Mouse (Mus musculus) kidney, embryonic 16.5 days (tissue): ENCODE measurements around the gene Ahcy. TPM values are rescaled to one million over a fixed set of nuclear protein-coding genes. Genes with fewer than 3 reads are reported as not detected.
"Not testable (repeated sequence)": the region's sequence is repeated elsewhere in the genome, so short reads cannot be mapped to it uniquely, and the experiment has no call there.

Experiments
- ATAC-seq: fragments of 200-750 bp; cut with Nextera tagmentation; 2 replicates; pipeline ENCODE4 v1.8.0; 2017; ENCODE audit warnings: moderate TSS enrichment; ENCODE audit not compliant: low FRiP score, low TSS enrichment
- H3K27ac ChIP-seq: fragments of 300-500 bp; sonication (generic); 2 replicates; pipeline ENCODE4 v1.5.1; 2014; ENCODE audit warnings: low read length
- H3K27me3 ChIP-seq: fragments of 300-500 bp; sonication (generic); 2 replicates; pipeline ENCODE4 v1.6.1; 2014; ENCODE audit warnings: low read length, control low read depth, mixed read lengths; ENCODE audit not compliant: insufficient read depth
- H3K36me3 ChIP-seq: fragments of 300-500 bp; sonication (generic); 2 replicates; pipeline ENCODE4 v1.6.1; 2014; ENCODE audit warnings: low read length, control low read depth, mixed read lengths; ENCODE audit not compliant: insufficient read depth
- H3K4me1 ChIP-seq: fragments of 300-500 bp; sonication (generic); 2 replicates; pipeline ENCODE4 v1.6.1; 2014; ENCODE audit warnings: low read length, control low read depth, mixed read lengths; ENCODE audit not compliant: insufficient read depth
- H3K4me2 ChIP-seq: fragments of 300-500 bp; sonication (generic); replicated peaks from 2 replicates; pipeline ENCODE4 v1.6.1; 2014; ENCODE audit warnings: low read depth, low read length
- H3K4me3 ChIP-seq: fragments of 300-500 bp; sonication (generic); 2 replicates; pipeline ENCODE4 v1.5.1; 2014; ENCODE audit warnings: mild to moderate bottlenecking, low read length
- H3K9ac ChIP-seq: fragments of 300-500 bp; sonication (generic); replicated peaks from 2 replicates; pipeline ENCODE4 v1.6.1; 2014; ENCODE audit warnings: low read length
- H3K9me3 ChIP-seq: fragments of 300-500 bp; sonication (generic); 2 replicates; pipeline ENCODE4 v1.6.1; 2016; ENCODE audit warnings: low read length, control low read depth
- WGBS: fragments of 180-500 bp; shearing (Covaris S2); extraction: QIAGEN DNeasy Blood & Tissue Kit; methylation state at CpG from one replicate; pipeline ENCODE4 v1.1.7; 2014; 5-methylcytosine and 5-hydroxymethylcytosine counted together
- polyA plus RNA-seq: library from polyadenylated mRNA; unstranded; fragments of >200 nt; fragmentation: Nextera tagmentation; extraction: Ambion mirVana; gene quantifications from 2 replicates; pipeline ENCODE4 v1.2.1, GENCODE M21; 2015

Gene Ahcy
- 79.2 and 82.7 TPM in 2 replicates for polyA plus RNA-seq

GRCm38 (mm10) chr2:155073978-155074765 lies at the start of gene Ahcy:
TSS of gene Ahcy (minus strand) at chr2:155074497.
- Histone ChIP-seq H3K4me3 (peak within 1 kb of the TSS; percentile 78), H3K9ac (peak within 1 kb of the TSS; percentile 90), H3K36me3 (no peaks in the 10 kb centered on the region), H3K4me1 (peaks cover 19% of the 10 kb centered on the region), H3K4me2 (peak within 1 kb of the TSS; percentile 76), H3K27me3 (no peaks in the 10 kb centered on the region), H3K9me3 (no peaks in the 10 kb centered on the region), H3K27ac (peak within 1 kb of the TSS; percentile 83)
- peak; percentile 96 for ATAC-seq
- whole genome bisulfite sequencing = under 1% methylated on average over 56 of the region's 56 CpGs

- Histone ChIP-seq H3K36me3 (no peaks in the 10 kb centered on the region), H3K9ac (no peak overlapping the region), H3K27ac (no peak overlapping the region), H3K4me1 (no peaks in the 10 kb centered on the region), H3K27me3 (no peaks in the 10 kb centered on the region), H3K9me3 (peaks cover 6% of the 10 kb centered on the region; the same call in 1 of the 2 replicates), H3K4me2 (no peak overlapping the region), H3K4me3 (no peak overlapping the region)
- ATAC-seq = no peak
- WGBS = 60% methylated on average over 7 of the region's 7 CpGs
Measured at GRCm38 (mm10) chr2:155115216-155115830, 41.0 kb upstream of the Ahcy start.

GRCm38 (mm10) chr2:155107276-155107675 lies 33.0 kb upstream of the Ahcy start:
- H3K9ac ChIP-seq, H3K27me3 ChIP-seq, H3K4me3 ChIP-seq, ATAC-seq, H3K4me2 ChIP-seq, H3K4me1 ChIP-seq, H3K9me3 ChIP-seq, H3K27ac ChIP-seq, H3K36me3 ChIP-seq: not testable (repeated sequence)
- WGBS = 86% methylated on average over 9 of the region's 9 CpGs

GRCm38 (mm10) chr2:155103607-155104006 lies 29.3 kb upstream of the Ahcy start:
- no peak overlapping the region for H3K27ac ChIP-seq
- no peaks in the 10 kb centered on the region for H3K27me3 ChIP-seq
- H3K4me1 ChIP-seq = peaks cover 3% of the 10 kb centered on the region; the same call in 1 of the 2 replicates
- 88% methylated on average over 6 of the region's 6 CpGs for WGBS
- ATAC-seq = no peak
- no peak overlapping the region for H3K9ac ChIP-seq
- no peaks in the 10 kb centered on the region for H3K9me3 ChIP-seq
- no peak overlapping the region for H3K4me2 ChIP-seq
- no peak overlapping the region for H3K4me3 ChIP-seq
- no peaks in the 10 kb centered on the region for H3K36me3 ChIP-seq

- no peaks in the 10 kb centered on the region for H3K27me3 ChIP-seq
- ATAC-seq = peak; percentile 59
- H3K9ac ChIP-seq = no peak overlapping the region
- peaks cover 3% of the 10 kb centered on the region; the same call in 1 of the 2 replicates for H3K4me1 ChIP-seq
- no peaks in the 10 kb centered on the region for H3K9me3 ChIP-seq
- peak overlapping the region; percentile 44; the same call in 1 of the 2 replicates for H3K27ac ChIP-seq
- H3K4me3 ChIP-seq = no peak overlapping the region
- no peaks in the 10 kb centered on the region for H3K36me3 ChIP-seq
- WGBS = 36% methylated on average over 6 of the region's 6 CpGs
- H3K4me2 ChIP-seq = no peak overlapping the region
Measured at GRCm38 (mm10) chr2:155101761-155102181, 27.5 kb upstream of the Ahcy start.

- Histone ChIP-seq H3K27ac (no peak overlapping the region), H3K4me3 (no peak overlapping the region), H3K9me3 (no peaks in the 10 kb centered on the region), H3K27me3 (no peaks in the 10 kb centered on the region), H3K9ac (no peak overlapping the region), H3K36me3 (no peaks in the 10 kb centered on the region), H3K4me2 (no peak overlapping the region), H3K4me1 (peaks cover 3% of the 10 kb centered on the region; the same call in 1 of the 2 replicates)
- WGBS = 45% methylated on average over 3 of the region's 3 CpGs
- no peak for ATAC-seq
Measured at GRCm38 (mm10) chr2:155100796-155101259, 26.5 kb upstream of the Ahcy start.

GRCm38 (mm10) chr2:155099994-155100795 lies 25.9 kb upstream of the Ahcy start:
- no peak overlapping the region for H3K9ac ChIP-seq
- no peaks in the 10 kb centered on the region for H3K36me3 ChIP-seq
- ATAC-seq = no peak

GRCm38 (mm10) chr2:155099421-155099820 lies 25.1 kb upstream of the Ahcy start:
- Histone ChIP-seq H3K9me3 (no peaks in the 10 kb centered on the region), H3K27ac (no peak overlapping the region), H3K27me3 (no peaks in the 10 kb centered on the region), H3K4me2 (no peak overlapping the region), H3K9ac (no peak overlapping the region), H3K36me3 (no peaks in the 10 kb centered on the region), H3K4me3 (no peak overlapping the region), H3K4me1 (peaks cover 3% of the 10 kb centered on the region; the same call in 1 of the 2 replicates)
- WGBS = 73% methylated on average over 7 of the region's 7 CpGs
- ATAC-seq = no peak

More at GRCm38 (mm10) chr2:155099994-155100795, 25.9 kb upstream of the Ahcy start:
- WGBS = 68% methylated on average over 14 of the region's 14 CpGs
- peaks cover 3% of the 10 kb centered on the region; the same call in 1 of the 2 replicates for H3K4me1 ChIP-seq
- H3K27ac ChIP-seq = no peak overlapping the region
- H3K4me3 ChIP-seq = no peak overlapping the region
- H3K4me2 ChIP-seq = no peak overlapping the region
- H3K9me3 ChIP-seq = no peaks in the 10 kb centered on the region
- H3K27me3 ChIP-seq = no peaks in the 10 kb centered on the region

- no peak overlapping the region for H3K9ac ChIP-seq
- no peak for ATAC-seq
- no peaks in the 10 kb centered on the region for H3K27me3 ChIP-seq
- H3K27ac ChIP-seq = no peak overlapping the region
- 87% methylated on average over 9 of the region's 9 CpGs for WGBS
- H3K4me1 ChIP-seq = peaks cover 3% of the 10 kb centered on the region; the same call in 1 of the 2 replicates
- no peaks in the 10 kb centered on the region for H3K9me3 ChIP-seq
- no peak overlapping the region for H3K4me3 ChIP-seq
- no peak overlapping the region for H3K4me2 ChIP-seq
- H3K36me3 ChIP-seq = no peaks in the 10 kb centered on the region
Measured at GRCm38 (mm10) chr2:155098720-155099380, 24.6 kb upstream of the Ahcy start.
